Mouse (Mus musculus): ENCODE data around the gene Muc1.

DNA sequence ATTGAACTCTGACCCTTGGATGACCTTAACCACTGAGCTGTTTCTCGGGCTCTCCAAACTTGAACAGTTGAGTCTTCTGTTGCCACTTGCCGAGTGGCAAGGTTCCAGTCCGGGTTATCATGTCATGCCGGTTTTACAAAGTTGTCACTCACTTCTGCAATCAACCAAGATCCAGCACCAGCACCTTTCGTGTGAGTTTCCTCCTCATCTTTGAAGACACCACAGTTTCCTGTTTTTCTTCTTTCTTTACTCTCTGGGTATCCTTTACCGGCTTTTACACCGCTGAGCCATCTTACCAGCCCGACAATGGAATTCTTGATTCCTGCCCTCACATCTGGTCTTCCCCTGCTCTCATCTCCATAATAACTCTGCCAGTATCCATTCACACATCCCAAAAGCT, 38.4 kb upstream of the Muc1 start:
- TF ChIP-seq CTCF (IDR thresholded peaks at IDR 0.05; ENCODE audit: low read depth, low read length) (no peak), POLR2A (IDR thresholded peaks at IDR 0.05; ENCODE audit: borderline replicate concordance, low read depth, low read length) (no peak)

All from bone marrow macrophage, adult 2 months (primary cell).